Mouse (Mus musculus): ENCODE results near the gene Gdi2. TPM values are rescaled to one million over a fixed set of nuclear protein-coding genes. Genes with fewer than 3 reads are reported as not detected.

Gdi2 gene
- polyA plus RNA-seq, 1 experiment from 2014 or later = 439 TPM

DNA sequence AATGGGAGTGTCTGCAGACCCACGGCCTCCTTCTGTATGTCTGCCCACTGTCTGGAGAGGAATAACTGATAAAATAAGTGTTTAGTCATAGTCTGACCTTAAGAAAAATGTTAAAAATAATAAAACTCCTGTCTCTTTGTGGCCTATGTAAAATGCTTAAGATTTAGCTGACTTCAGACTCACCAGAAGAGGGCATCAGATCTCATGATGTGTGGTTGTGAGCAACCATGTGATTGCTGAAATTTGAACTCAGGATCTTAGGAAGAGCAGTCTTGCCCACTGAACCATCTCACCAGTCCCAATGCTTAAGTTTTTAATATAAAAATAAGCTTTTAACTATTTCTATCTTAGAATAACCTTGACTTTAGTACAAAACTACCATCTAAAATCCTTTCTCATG is 25.3 kb downstream of the Gdi2 start:
- no peak for ATAC-seq (ENCODE audit: borderline replicate concordance, extremely low read depth, low FRiP score, low TSS enrichment)
- Histone ChIP-seq H3K36me3 (peaks cover 68% of the 10 kb centered on the region), H3K4me2 (no peak overlapping the region), H3K4me1 (no peaks in the 10 kb centered on the region), H3K4me3 (no peak overlapping the region), H3K27me3 (no peaks in the 10 kb centered on the region), H3K27ac (no peak overlapping the region), H3K9me3 (no peaks in the 10 kb centered on the region), H3K9ac (no peak overlapping the region)
- 89% methylated on average over 1 of the region's 1 CpGs for WGBS

DNA sequence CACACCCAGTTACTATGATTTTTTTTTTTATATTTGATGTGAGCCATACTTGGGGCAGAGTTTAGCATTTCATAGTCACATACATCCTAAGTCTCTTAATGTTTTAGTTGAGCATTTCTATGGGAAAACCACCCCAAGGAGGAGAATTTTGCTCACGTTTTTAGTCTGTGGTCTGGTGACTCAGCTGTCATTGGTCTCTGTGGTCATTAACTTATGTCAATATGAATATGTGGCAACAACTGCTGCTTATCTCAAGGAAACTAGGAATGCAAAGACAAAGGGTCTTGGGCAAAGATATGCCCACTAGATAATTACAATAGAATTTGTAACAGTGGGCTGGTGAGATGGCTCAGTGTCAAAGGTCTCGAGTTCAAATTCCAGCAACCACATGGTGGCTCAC is 26.1 kb downstream of the Gdi2 start:
- H3K4me2 ChIP-seq = no peak overlapping the region
- H3K27me3 ChIP-seq = no peaks in the 10 kb centered on the region
- no peak overlapping the region for H3K4me3 ChIP-seq
- ATAC-seq (ENCODE audit: borderline replicate concordance, extremely low read depth, low FRiP score, low TSS enrichment) = no peak
- H3K4me1 ChIP-seq = no peaks in the 10 kb centered on the region
- H3K27ac ChIP-seq = no peak overlapping the region
- 76% methylated on average over 2 of the region's 2 CpGs for WGBS
- peaks cover 71% of the 10 kb centered on the region for H3K36me3 ChIP-seq
- H3K9me3 ChIP-seq = no peaks in the 10 kb centered on the region
- no peak overlapping the region for H3K9ac ChIP-seq

DNA sequence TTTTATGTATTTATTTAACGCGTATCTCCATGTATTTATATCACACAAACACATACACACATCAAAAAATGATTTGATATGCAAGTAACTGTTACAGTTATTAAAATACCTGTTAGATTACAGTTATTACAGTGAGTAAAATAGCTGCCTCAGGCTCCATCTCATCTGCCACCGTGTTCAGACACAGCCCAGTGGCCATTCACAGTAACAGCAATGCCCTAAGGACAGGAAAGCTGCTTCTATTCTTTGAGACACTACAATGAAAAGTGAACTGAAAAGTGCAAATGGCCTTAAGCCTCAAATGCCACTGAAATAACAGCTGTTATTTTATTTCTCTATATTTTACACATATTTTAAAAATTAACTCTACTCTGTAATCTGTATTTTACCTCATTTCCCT is 52.9 kb downstream of the Gdi2 start:
- Histone ChIP-seq H3K27me3 (no peaks in the 10 kb centered on the region), H3K4me1 (no peaks in the 10 kb centered on the region), H3K9ac (no peak overlapping the region), H3K4me2 (no peak overlapping the region), H3K27ac (no peak overlapping the region), H3K36me3 (peaks cover 51% of the 10 kb centered on the region), H3K9me3 (no peaks in the 10 kb centered on the region), H3K4me3 (no peak overlapping the region)
- no peak for ATAC-seq (ENCODE audit: borderline replicate concordance, extremely low read depth, low FRiP score, low TSS enrichment)
- 93% methylated on average over 3 of the region's 3 CpGs for WGBS

DNA sequence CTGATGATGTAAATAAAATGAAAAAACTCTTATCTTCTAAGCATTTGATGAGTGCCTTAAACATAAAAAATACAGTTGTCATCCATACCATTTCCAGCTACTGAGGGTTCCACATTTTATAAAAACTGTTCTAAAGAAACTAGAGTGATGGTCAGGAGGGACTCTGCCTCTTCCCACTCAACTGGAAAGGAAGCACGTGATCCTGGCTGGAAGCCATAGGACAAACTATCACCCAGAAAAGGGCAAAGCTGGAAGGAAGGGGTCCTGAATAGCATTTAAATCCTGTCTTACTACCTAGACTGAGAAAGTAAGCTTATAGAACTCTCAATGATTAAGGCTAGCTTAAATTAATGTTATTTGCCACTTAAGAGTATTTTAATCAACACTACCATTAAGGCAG is 56.4 kb downstream of the Gdi2 start:
- Histone ChIP-seq H3K9me3 (no peaks in the 10 kb centered on the region), H3K4me2 (no peak overlapping the region), H3K9ac (no peak overlapping the region), H3K36me3 (peaks cover 49% of the 10 kb centered on the region), H3K27me3 (no peaks in the 10 kb centered on the region), H3K4me1 (no peaks in the 10 kb centered on the region), H3K4me3 (no peak overlapping the region), H3K27ac (no peak overlapping the region)
- ATAC-seq (ENCODE audit: borderline replicate concordance, extremely low read depth, low FRiP score, low TSS enrichment) = no peak
- 71% methylated on average over 1 of the region's 1 CpGs for WGBS

DNA sequence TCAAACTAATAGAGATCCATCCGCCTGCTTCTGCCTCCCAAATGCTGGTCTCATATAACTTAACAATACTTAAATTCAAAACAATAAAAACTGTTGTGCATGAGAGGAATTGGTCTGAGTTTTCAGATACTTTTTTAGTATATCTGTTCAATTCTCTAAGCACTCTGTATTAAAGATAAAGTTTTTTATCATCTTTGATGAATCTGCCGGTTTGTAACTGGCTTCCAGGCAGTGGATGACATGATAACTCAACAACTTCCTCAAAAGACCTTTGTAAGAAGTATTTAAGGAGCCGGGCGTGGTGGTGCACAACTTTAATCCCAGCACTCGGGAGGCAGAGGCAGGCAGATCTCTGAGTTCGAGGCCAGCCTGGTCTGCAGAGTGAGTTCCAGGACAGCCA is 58.4 kb downstream of the Gdi2 start:
- H3K27ac ChIP-seq = no peak overlapping the region
- 93% methylated on average over 6 of the region's 6 CpGs for WGBS
- peaks cover 39% of the 10 kb centered on the region for H3K36me3 ChIP-seq
- no peak overlapping the region for H3K4me2 ChIP-seq
- ATAC-seq (ENCODE audit: borderline replicate concordance, extremely low read depth, low FRiP score, low TSS enrichment) = no peak
- H3K9me3 ChIP-seq = no peaks in the 10 kb centered on the region
- H3K4me1 ChIP-seq = no peaks in the 10 kb centered on the region
- no peak overlapping the region for H3K9ac ChIP-seq
- no peak overlapping the region for H3K4me3 ChIP-seq
- no peaks in the 10 kb centered on the region for H3K27me3 ChIP-seq

DNA sequence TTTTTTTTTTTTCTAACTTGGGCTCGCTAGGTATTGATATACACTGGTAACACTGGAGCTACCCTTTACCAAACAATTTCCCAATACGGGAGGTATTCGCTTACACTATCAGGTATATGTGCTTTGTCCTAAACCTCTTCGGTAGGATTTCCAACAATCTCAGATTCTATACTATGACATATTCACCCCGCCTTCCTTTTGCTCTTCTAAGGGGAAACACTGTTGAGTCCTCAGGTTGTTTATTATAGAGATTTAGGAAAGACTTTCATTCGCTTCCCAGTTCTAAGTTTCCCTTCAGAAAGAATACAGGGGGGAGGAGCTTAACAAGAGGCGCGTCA is 71.9 kb downstream of the Gdi2 start:
- no peaks in the 10 kb centered on the region for H3K4me1 ChIP-seq
- ATAC-seq (ENCODE audit: borderline replicate concordance, extremely low read depth, low FRiP score, low TSS enrichment) = no peak
- H3K9ac ChIP-seq = peak overlapping the region; percentile 85
- H3K27ac ChIP-seq = peak overlapping the region; percentile 93; the same call in 1 of the 2 replicates
- peak overlapping the region; percentile 68 for H3K4me2 ChIP-seq
- H3K36me3 ChIP-seq = no peaks in the 10 kb centered on the region
- no peaks in the 10 kb centered on the region for H3K9me3 ChIP-seq
- 14% methylated on average over 8 of the region's 8 CpGs for WGBS
- peak overlapping the region; percentile 97 for H3K4me3 ChIP-seq
- H3K27me3 ChIP-seq = no peaks in the 10 kb centered on the region

DNA sequence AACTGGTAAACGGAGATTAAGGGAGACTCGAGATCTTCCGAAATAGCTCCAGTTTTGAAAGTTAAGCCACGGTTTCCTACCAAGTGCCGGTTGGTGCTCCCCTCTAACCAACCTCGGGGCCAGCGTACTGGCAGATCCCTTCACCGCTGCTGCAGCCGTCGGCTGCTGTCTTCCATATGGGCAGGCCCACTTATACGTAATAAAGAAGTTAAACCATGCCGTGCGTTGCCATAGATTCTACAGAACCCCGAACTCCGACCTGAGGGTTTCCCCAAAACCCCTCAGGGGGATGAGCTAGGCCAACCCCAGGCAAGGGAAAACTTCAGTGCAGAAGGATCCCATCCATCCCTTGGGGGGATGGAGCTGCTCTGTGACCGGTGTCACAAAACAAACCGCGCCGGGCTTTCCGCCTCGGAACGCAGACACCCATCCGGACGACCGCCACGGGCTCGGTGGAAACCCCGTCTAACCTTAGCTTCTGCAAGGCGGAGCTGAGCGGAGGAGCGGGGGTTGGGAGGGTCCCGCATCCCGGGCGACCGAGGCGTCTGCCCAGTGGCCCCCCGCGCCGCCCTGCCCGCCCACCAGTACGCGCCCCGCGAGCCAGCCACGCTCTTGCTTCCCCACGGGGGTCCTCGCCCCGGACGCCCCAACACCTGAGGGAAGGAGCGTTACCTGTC is 72.4 kb downstream of the Gdi2 start:
- Histone ChIP-seq H3K9me3 (no peaks in the 10 kb centered on the region), H3K4me1 (no peaks in the 10 kb centered on the region), H3K27me3 (no peaks in the 10 kb centered on the region), H3K27ac (peak overlapping the region; percentile 93), H3K9ac (peak overlapping the region; percentile 85), H3K36me3 (no peaks in the 10 kb centered on the region), H3K4me2 (peak overlapping the region; percentile 68), H3K4me3 (peak overlapping the region; percentile 97)
- under 1% methylated on average over 45 of the region's 50 CpGs for WGBS
- peak; percentile 47 for ATAC-seq (ENCODE audit: borderline replicate concordance, extremely low read depth, low FRiP score, low TSS enrichment)

DNA sequence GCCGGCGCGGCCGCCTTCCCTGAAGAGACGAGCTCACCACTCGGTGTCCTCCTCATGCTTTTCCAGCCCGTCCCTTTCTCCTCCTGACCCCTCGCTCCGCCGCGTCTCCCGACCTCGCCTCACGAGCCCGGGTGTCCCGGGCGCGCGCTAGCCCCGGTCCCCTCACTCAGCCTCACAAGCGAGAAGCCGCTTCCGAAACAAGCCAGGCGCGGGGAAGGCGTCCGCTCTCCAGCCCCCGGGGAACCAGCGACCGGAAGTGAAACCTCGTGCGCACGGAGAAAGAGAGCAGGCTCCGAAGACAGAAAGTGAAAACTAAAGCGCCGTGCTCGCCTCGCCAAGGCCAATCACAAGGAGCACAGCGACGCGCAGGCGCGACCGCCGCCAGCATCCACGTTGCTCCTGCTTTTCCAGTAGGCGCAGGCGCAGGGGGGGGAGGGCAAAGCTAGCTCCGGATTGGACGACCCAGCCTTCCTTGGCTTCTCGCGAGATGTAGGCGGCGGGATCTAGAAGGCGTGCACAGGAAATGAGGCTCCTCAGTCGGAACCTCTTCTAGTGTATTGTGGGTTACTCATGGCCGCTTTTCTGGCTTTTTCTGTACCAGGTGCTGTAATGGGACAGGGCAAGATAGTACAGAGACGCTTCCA is 73.1 kb downstream of the Gdi2 start, which contains the start of gene Fam208b:
Gene Fam208b (minus strand): TSS at position 314 of the 644 bp plus-strand sequence.
- Histone ChIP-seq H3K27ac (peak within 1 kb of the TSS; percentile 93), H3K4me2 (peak within 1 kb of the TSS; percentile 68), H3K4me3 (peak within 1 kb of the TSS; percentile 97), H3K4me1 (no peaks in the 10 kb centered on the region), H3K36me3 (no peaks in the 10 kb centered on the region), H3K9ac (peak within 1 kb of the TSS; percentile 85), H3K27me3 (no peaks in the 10 kb centered on the region), H3K9me3 (no peaks in the 10 kb centered on the region)
- WGBS = under 1% methylated on average over 56 of the region's 58 CpGs
- ATAC-seq (ENCODE audit: borderline replicate concordance, extremely low read depth, low FRiP score, low TSS enrichment) = peak; percentile 99

Other genes with a start within 250 kb of the Gdi2 start
- gene Fam208b, start 73.0 kb downstream of the Gdi2 start, polyA plus RNA-seq (2015; fragmentation: Nextera tagmentation; extraction: Ambion mirVana) = 13.4 and 14.4 TPM in 2 replicates
- gene Asb13, start 96.0 kb downstream of the Gdi2 start, polyA plus RNA-seq (2015; fragmentation: Nextera tagmentation; extraction: Ambion mirVana) = 10.0 and 11.6 TPM in 2 replicates